13 mouse cellular contexts compared by ENCODE assay signal in the genomic region with DNA sequence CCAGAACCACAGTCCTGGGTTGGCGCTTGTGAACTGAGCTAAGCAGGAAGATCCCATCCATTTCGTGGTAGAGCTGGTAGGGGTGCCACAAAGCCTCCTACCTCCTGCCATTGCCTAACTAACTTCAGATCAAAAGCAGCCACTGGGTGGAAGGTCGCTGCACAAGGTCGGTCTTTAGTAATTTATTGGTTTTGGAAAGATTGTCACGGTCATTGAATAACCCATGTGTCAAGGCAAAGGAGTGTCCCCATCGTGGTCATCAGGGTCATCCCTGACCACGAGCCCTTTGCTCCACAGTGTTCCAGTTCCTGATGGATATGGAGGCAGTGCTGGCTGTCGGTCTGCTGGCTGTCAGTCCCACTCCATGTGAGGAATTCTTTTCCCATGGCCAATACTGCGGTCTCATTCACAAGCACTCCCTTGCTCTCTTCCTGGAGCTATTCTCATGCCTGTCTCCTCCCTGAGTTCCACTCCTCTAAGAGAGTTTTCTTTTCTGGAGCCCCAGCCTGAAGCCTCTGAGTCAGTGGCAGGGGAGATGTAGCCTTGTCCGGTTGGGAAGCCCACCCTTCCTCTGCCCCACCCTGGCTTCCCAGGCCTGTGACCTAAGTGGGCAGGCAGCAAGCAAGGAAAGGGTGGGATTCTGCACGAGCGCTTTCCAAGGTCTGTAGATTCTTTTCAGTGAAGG. TPM values are rescaled to one million over a fixed set of nuclear protein-coding genes. Genes with fewer than 3 reads are reported as not detected.
DNase-seq lines count a peak whose midpoint lies in the region; TF ChIP-seq lines count a peak whose summit lies in the region.
"Had no signal": no experiment of that assay in that cellular context is flagged by ENCODE, and none has a peak within 500 bp of the region (broad histone marks: within the 10 kb centered on the region; RNA-seq: fewer than 3 reads in every experiment).

No protein-coding gene starts in this region.

- no peaks in the 10 kb centered on the region for H3K27me3 ChIP-seq in kidney, adult 2 months (replicated peaks; ENCODE audit: control insufficient read depth, insufficient read depth, low read length)
- H3K27me3 ChIP-seq: CH12.LX had no signal

- no peak for TF ChIP-seq POLR2A in kidney, adult 2 months (IDR thresholded peaks at IDR 0.05; ENCODE audit: low read depth, low read length)

- DNase-seq in kidney, adult 2 months, result peak; percentile 78
- no peak for DNase-seq in kidney, postnatal 10 days
- DNase-seq in adrenal gland, postnatal 10 days, result peak; percentile 71
- peak; percentile 35 for DNase-seq in heart, postnatal 25 days (ENCODE audit: low spot score)
- peak; percentile 43 for DNase-seq in lung, postnatal 25 days (ENCODE audit: low spot score)
- no peak for DNase-seq in yolk sac, embryonic 10.5 days (ENCODE audit: low spot score)
- no peak for DNase-seq in layer of hippocampus, adult 2 months (ENCODE audit: low spot score in 2 of 2)
- no peak for DNase-seq in thymus, postnatal 36 days

- H3K36me3 ChIP-seq in kidney, adult 2 months (ENCODE audit: control insufficient read depth, insufficient read depth, low read length), result no peaks in the 10 kb centered on the region; the same call in 1 of the 2 replicates

- WGBS in kidney, adult 2 months, result 55% methylated on average over 12 of the region's 12 CpGs

- peaks cover 23% of the 10 kb centered on the region; the same call in 1 of the 2 replicates for H3K4me1 ChIP-seq in kidney, adult 2 months (ENCODE audit: control insufficient read depth, insufficient read depth, low read length)

- H3K27ac ChIP-seq in kidney, adult 2 months (ENCODE audit: insufficient read depth, low read depth, low read length), result peak overlapping the region; percentile 44
- no peak overlapping the region for H3K27ac ChIP-seq in layer of hippocampus, adult 2 months
- H3K27ac ChIP-seq: hindbrain, embryonic 14.5 days; macrophage had no signal

- TF ChIP-seq CTCF in kidney, adult 2 months (conservative IDR thresholded peaks at IDR 0.05; ENCODE audit: insufficient read depth, insufficient read length, low read depth, low read length), result no peak
- no peak for TF ChIP-seq CTCF in layer of hippocampus, adult 2 months (conservative IDR thresholded peaks at IDR 0.05)

- intact Hi-C loops in heart, postnatal 25 days (cut with DNase I), result loop anchor here (5.0 kb wide), 2 partner anchors 206 to 336 kb away; no protein-coding TSS in a partner anchor

- no peak overlapping the region for H3K4me3 ChIP-seq in kidney, adult 2 months (ENCODE audit: insufficient read depth, low read depth, low read length)
- H3K4me3 ChIP-seq in layer of hippocampus, adult 2 months, result no peak overlapping the region
- H3K4me3 ChIP-seq: erythroblast, embryonic 14.5 days; myocyte had no signal

RNA-seq across cellular contexts. Expression of a gene that starts 58.7 kb away (rescaled TPM):
- 77.7 and 78.0 TPM in 2 replicates for polyA plus RNA-seq in kidney, adult 2 months (2012; rRNA removed)
- total RNA-seq in adrenal gland, postnatal 10 days (2021), result 100 to 1,000 TPM; 157 to 169 TPM
- 10 to 100 TPM; 71.9 to 74.8 TPM for total RNA-seq in heart, postnatal 25 days (2021)
- 100 to 1,000 TPM; 197 to 198 TPM for total RNA-seq in layer of hippocampus, adult 2 months (2021)

Comparison
In these comparisons a context has a peak if more than half of its experiments do, and no peak if none do; other contexts are left out.
1. DNase-seq: peak in kidney, adult 2 months (single experiment), adrenal gland, postnatal 10 days (single experiment), heart, postnatal 25 days (single experiment) and lung, postnatal 25 days (single experiment); none in kidney, postnatal 10 days (single experiment), yolk sac, embryonic 10.5 days (single experiment), layer of hippocampus, adult 2 months (0 of 2) and thymus, postnatal 36 days (0 of 2).